Mouse (Mus musculus): ENCODE data around the gene Dnttip1. TPM values are rescaled to one million over a fixed set of nuclear protein-coding genes. Genes with fewer than 3 reads are reported as not detected.

The Dnttip1 gene
- total RNA-seq, 2 experiments from 2014 or later: 41.2 to 42.0 TPM

GRCm38 (mm10) chr2:164754800-164755199 is 9.0 kb downstream of the Dnttip1 start:
- DNase-seq: peak; percentile 29

DNA sequence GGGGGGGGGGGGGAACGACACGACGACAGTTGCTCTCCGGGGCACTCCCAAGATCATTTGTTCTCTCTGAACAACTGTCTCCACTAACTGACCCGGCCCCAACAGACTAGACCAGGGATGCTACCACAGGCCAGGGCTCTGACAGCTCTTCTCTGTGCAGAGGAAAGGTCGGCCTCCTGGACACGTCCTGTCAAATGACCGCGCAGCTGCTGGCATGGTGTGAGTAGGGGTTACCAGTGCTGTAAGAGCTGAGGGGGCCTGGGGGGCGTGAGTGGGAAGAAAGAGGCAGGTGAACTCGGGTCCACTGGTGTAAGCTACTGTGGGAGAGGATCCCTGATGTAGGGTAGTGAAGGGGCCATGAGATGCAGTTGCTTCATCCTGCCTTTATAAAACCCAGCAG is 12.1 kb downstream of the Dnttip1 start:
- no peak for DNase-seq

- no peak for DNase-seq
Measured at GRCm38 (mm10) chr2:164758692-164759091, 12.9 kb downstream of the Dnttip1 start.

DNA sequence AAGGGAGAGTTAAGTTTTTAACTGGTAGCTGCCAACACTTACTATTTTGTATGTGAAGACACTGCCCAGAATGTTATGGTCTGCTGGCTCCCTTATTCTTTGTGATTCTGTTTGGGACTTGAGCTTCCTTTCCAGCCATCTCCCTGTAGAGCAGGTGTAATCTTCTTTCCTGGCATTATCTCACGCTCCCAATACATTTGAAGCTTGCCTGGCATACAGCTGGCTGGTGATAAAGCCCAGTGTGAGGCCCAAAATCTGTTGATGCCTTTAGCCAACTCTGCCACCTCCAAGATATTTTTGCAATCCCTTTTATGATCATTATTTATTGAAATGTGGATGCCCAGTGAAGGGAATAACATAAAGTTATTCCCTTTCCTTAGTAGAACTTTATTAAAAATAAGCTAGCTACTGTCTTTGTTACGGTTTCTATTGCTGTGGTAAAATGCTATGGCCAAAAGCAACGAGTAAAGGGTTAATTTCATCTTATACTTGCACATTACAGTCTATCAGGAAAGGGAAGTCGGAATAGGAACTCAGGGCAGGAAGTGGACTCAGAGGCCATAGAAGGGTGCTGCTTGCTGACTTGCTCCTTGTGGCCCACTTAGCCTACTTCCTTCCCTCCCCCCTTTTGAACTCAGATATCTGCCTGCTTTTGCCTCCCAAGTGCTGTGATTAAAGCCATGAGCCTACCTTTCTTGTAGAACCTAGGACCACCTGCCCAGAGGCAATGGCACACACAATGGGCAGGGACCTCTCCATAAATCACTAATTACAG is 14.5 kb downstream of the Dnttip1 start:
- DNase-seq: no peak

DNA sequence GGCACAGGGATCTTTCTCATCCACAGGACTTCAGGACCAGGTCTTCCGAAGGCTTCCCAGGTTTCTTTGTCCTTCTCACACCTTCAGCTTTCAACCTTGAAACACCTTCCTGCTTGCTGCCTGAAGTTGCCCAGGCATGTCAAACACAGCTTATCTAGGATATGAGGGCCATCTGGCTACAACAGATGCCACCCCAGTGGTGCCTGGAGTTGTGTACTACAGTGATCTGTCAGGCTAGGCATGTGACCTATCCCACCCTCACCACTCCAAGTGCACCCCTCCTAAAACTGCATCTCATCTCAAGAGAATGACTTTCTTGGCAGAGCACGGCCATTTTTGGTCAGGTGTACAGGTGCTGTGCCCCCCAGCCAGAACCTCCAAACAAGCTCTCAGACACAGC is 15.7 kb downstream of the Dnttip1 start:
- DNase-seq: no peak

- no peak for DNase-seq
Measured at GRCm38 (mm10) chr2:164761971-164762370, 16.2 kb downstream of the Dnttip1 start.

GRCm38 (mm10) chr2:164762593-164762992 is 16.8 kb downstream of the Dnttip1 start:
- DNase-seq: no peak

- no peak for DNase-seq
Measured at GRCm38 (mm10) chr2:164765841-164766240, 20.1 kb downstream of the Dnttip1 start.

DNA sequence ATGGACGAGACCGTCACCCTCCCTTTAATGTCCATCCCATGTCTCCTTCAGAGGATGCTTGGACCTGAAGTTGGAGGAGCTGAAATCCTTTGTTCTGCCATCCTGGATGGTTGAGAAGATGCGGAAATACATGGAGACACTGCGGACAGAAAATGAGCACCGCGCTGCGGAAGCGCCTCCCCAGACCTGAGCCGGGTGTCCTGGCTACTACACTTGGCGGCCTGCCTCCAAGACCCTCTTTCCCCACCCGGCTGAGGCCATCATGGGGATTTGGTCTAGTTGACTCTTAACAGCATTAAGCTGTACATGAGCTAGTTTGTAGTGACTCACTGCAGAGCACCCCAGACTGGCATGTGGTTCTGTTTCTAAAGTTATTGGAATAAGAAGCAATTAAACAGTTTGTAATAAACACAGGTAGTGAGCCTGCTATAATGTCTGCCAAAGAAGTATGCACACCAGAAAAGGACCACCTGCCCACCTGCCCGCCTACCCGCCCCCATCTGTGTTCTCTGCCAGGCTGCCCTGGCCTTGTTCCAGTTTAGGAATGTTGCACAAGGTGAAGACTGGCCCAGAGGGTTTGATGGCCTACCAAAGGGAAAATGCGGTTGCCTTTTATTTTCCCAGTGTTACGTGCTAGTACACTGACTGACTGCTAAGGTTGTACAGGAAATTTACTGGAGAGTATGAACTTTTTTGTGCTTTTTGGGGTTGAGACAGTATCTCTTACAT is 22.2 kb downstream of the Dnttip1 start:
- DNase-seq: peak; percentile 47

- DNase-seq: peak; percentile 98
Measured at GRCm38 (mm10) chr2:164769258-164770037, 23.7 kb downstream of the Dnttip1 start, which contains the start of gene Ube2c. Gene Ube2c (plus strand): TSS chr2:164769898.

- DNase-seq: no peak
Measured at GRCm38 (mm10) chr2:164770279-164770678, 24.5 kb downstream of the Dnttip1 start.

GRCm38 (mm10) chr2:164771123-164771522 is 25.3 kb downstream of the Dnttip1 start:
- no peak for DNase-seq

DNA sequence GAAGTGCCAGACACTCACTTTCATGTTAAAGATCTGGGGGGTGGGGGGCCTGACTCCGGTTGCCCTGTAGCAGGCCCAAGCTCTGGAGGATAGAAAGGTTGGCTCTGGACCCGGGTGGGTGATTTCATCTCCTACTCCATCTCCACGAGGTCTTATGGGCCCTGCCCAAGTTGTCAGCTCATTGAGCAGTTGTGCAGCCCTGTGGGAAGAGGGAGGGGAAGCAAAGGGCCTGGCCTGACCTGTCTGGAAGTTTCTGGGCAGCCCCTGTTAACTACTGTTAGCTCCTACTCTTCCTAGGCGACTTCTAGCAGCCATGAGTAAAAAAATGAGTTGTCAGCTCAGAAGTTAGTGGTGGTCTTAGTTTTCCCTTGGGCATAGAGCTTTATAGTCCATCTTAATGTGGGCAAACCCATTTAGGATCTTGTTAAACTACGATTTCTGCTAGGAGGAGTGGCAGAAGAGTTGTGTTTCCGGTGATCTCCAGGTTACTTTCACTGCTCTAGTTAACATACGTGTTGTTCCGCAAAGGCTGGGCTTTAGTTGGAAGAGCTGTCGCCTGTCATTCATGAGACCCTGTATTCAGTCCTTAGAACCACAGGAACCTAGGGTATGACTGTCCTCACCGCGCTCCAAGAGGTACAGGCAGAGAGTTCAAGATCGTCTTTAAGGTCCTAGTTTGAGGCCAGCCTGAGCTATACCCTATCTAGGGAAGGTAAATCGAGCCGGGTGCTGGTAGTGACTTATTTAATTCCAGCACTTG is 27.6 kb downstream of the Dnttip1 start:
- no peak for DNase-seq

DNA sequence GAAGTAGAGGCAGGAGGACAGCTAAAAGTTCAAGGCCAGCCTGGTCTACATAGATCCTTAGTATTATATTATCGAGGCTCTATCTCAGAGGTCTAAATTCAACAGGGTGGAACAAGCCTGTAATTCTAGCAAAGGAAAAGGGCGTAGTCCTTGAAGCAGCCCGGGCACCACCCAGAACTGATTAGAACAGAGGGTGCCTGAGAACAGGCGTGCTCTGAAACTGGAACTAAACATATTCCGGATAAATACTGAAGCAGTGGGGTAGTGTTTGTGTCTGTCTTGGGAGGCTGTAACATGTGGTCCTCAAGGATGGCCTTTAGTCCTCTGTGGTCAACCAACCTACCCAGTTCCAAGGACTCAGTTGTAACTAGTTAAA is 28.2 kb downstream of the Dnttip1 start:
- DNase-seq: no peak

DNA sequence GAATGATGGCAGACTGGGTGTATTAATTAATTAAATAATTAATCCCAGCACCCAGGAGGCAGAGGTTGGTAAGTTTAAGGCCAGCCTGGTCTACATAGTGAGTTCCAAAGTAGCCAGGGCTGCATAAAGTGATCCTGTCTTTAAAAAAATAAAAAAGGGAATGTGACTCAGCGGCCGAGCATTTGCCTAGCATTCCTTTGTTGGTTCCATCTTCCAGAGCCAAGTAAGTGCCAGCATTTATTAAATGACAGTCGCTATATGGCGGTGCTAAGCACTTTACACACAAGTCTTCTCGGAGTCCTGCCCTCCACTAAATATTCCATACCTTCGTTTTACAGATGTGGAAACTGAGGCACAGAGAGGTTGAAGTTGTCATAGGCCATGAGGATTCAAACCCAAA is 30.3 kb downstream of the Dnttip1 start:
- DNase-seq: no peak

- no peak for DNase-seq
Measured at GRCm38 (mm10) chr2:164776801-164777200, 31.0 kb downstream of the Dnttip1 start.

- DNase-seq: no peak
Measured at GRCm38 (mm10) chr2:164777246-164778014, 31.6 kb downstream of the Dnttip1 start.

- no peak for DNase-seq
Measured at GRCm38 (mm10) chr2:164778015-164778287, 32.2 kb downstream of the Dnttip1 start.

DNA sequence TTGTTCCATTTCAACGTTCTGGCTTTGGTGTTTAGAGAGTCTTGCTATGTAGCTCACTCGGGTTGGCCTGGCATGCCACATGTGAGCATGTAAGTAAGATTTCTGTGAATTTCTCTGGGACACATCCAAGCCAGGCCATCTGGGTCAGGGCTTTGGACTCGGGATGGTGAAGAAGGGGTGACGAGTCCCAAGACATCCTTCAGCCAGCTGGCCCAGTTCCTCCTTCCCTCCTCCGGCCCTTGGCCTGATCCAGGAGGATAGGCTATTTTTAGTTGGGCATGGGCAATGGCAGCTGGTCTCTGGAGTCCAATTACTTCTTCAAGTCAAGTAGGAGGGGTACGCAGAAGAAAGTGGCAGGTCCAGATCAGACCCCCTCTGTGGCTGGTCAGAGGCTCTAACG is 33.0 kb downstream of the Dnttip1 start:
- no peak for DNase-seq

GRCm38 (mm10) chr2:164779481-164780086 is 33.8 kb downstream of the Dnttip1 start, which contains the start of gene Tnnc2:
Gene Tnnc2 (minus strand): TSS chr2:164779967.
- no peak for DNase-seq

DNA sequence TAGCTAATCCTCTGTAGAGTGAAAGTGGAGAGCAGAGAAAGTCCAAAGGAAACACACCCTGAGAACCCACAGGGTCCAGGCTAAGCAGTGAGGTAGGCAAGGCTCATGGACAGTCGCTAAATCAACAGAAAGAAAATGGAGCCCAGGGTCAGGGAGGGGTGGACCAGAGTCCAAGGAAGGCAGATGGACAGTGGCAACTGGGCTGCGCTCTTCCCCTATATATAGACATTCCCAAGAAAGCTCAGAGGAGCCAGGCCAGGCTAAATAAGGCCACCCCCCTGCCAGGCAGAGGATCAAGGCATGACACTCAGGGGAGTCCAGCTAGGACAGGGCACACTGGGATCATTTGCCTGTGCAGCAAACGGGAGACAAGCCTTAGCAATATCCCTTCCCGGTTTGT is 36.1 kb downstream of the Dnttip1 start:
- no peak for DNase-seq
